Mouse (Mus musculus): ENCODE data around the gene Cryba2. TPM values are rescaled to one million over a fixed set of nuclear protein-coding genes. Genes with fewer than 3 reads are reported as not detected.
A peak's percentile ranks its signal among the peaks of the same experiment; 100 is the strongest.

The Cryba2 gene
- 0.66 and 1.4 TPM in 2 replicates for polyA plus RNA-seq (2012; rRNA removed)

DNA sequence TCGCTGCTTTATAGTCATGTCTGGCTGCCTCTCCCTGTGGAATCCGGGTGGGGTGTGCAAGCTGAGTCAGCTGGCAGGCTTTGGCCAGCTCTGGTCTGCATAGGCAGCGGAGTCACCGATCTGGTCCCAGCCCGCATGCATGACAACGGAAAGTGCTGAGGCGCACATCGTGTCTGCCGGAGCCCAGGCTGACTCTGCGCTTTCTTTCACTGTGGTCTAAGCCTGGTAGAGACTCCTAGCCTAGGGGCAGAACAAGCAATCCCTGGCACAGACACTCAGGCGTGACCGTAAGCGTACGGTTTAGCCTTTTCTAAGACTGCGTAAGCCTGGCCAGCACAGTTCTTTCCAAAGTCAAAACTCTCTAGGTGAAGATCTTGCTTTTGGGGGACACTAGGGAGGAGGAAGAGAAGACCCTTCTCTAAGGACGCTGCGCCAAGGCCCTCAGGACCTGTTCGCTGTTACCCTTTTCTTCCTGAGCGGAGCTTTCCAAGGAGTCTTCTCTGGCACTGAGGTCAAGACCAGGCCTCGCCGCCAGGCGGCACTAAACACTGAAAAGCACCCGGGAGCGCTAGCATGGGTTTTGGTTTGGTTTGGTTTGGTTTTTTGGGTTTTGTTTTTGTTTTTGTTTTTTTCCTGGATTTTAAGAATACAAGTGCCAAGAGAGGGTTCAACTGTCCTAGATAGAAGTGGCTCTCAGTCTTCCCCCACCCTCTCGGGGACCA is at the start of gene Cryba2:
Gene Cryba2, minus strand, starts transcription at position 10 of the 722 bp plus-strand sequence.
- no peak within 1 kb of the TSS for H3K4me3 ChIP-seq (ENCODE audit: insufficient read depth, low read length)
- no peak within 1 kb of the TSS for H3K27ac ChIP-seq (ENCODE audit: insufficient read depth, low read length)
- TF ChIP-seq CTCF (IDR thresholded peaks at IDR 0.05; ENCODE audit: extremely low read depth, insufficient read depth, low read length) (peak; percentile 63), POLR2A (IDR thresholded peaks at IDR 0.05; ENCODE audit: extremely low read depth, insufficient read depth, low read length) (no peak)
- peaks cover 2% of the 10 kb centered on the region; the same call in 1 of the 2 replicates for H3K4me1 ChIP-seq (ENCODE audit: control insufficient read depth, insufficient read depth, low read length)

DNA sequence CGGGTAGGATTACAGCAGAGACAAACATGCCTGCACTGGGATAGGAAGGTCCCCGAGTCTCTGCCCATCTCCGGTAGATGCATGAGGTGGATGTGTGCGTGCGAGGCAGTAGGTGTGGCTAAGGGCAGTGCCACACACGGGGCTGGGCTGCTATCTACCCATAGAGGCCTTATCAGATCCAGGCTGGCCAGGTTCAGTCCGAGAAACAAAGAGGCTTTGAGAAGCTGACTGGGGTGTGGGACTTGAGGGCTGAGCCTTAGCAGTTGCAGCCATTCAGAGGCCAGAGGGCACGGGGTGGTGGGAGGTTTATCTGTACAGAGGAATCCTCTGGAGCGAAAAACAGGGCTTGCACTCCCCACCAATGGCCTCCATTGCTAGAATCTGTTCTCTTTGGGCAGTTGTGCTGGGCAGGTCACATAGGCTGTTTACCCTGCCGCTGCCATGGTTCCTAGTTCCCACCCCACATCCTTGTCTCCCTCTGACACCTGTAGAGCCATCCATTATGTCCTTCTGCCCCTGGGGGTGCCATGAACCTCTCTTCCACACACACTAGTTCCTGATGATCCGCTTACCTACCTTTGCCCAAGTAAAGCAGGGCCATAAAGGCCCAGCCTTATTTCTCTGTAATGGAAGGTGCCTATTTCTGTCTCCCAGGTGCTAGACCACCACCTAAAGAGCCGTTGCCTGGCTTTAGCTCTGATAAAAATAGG is 48.9 kb upstream of the Cryba2 start:
- Histone ChIP-seq H3K4me1 (ENCODE audit: control insufficient read depth, insufficient read depth, low read length) (no peaks in the 10 kb centered on the region), H3K27ac (ENCODE audit: insufficient read depth, low read length) (no peak overlapping the region), H3K4me3 (ENCODE audit: insufficient read depth, low read length) (no peak overlapping the region)
- TF ChIP-seq CTCF (IDR thresholded peaks at IDR 0.05; ENCODE audit: extremely low read depth, insufficient read depth, low read length) (no peak), POLR2A (IDR thresholded peaks at IDR 0.05; ENCODE audit: extremely low read depth, insufficient read depth, low read length) (no peak)

DNA sequence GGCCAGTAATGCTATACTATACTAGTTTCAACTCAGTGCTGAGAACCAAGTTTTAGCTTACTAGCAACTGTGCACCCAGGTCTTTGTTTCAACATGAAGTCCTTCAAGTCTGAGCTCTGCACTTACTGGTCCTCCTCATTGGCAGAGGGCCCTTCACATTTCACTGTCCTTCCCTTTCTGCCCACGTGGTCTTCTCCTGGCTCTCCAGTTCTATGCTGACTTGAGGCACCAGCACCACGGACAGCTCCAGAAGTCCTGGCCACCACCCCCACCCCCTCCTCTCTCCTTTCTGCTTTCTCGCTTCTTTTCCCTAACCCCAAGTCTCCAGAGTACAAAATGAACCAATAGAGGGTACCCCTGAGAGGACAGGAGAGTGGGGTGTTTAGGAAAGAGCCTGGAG is 46.8 kb upstream of the Cryba2 start:
- TF ChIP-seq CTCF (IDR thresholded peaks at IDR 0.05; ENCODE audit: extremely low read depth, insufficient read depth, low read length) (no peak), POLR2A (IDR thresholded peaks at IDR 0.05; ENCODE audit: extremely low read depth, insufficient read depth, low read length) (no peak)

DNA sequence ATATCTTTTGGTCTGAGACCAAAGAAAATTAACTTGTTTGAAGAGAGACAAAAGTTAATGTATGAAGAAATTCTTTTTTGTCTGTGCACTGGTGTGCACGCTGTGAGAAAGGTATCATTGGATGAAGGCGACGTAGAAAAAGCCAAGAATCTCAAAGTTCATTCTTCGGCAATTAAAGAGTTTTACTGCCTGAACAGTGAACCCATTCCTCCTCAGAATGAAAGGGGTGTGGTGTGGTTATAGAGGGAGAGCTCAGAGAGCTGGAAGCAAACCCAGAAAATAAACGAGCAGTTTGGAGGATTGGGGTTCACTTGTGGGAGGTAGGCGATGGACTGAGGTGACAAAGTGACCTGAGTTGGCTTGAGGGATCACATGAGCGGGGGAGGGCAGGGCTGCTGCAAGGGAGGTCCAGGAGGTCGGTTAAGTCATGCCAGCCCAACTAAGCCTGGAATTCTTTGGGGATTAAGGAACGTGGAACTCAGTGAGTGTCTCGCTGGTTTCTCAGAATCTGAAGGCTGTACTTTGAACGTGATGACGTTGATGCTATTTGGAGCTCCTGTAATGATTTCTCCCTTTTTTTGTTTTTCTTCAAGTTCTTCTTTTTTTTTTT is 43.4 kb upstream of the Cryba2 start:
- TF ChIP-seq CTCF (IDR thresholded peaks at IDR 0.05; ENCODE audit: extremely low read depth, insufficient read depth, low read length) = no peak
- TF ChIP-seq POLR2A (IDR thresholded peaks at IDR 0.05; ENCODE audit: extremely low read depth, insufficient read depth, low read length) = no peak
- Histone ChIP-seq H3K4me1 (ENCODE audit: control insufficient read depth, insufficient read depth, low read length) (no peaks in the 10 kb centered on the region; the same call in 1 of the 2 replicates), H3K27ac (ENCODE audit: insufficient read depth, low read length) (no peak overlapping the region), H3K4me3 (ENCODE audit: insufficient read depth, low read length) (no peak overlapping the region)

More for the DNA sequence above, 46.8 kb upstream of the Cryba2 start:
- H3K4me1 ChIP-seq (ENCODE audit: control insufficient read depth, insufficient read depth, low read length) = no peaks in the 10 kb centered on the region; the same call in 1 of the 2 replicates
- no peak overlapping the region for H3K4me3 ChIP-seq (ENCODE audit: insufficient read depth, low read length)
- no peak overlapping the region for H3K27ac ChIP-seq (ENCODE audit: insufficient read depth, low read length)

DNA sequence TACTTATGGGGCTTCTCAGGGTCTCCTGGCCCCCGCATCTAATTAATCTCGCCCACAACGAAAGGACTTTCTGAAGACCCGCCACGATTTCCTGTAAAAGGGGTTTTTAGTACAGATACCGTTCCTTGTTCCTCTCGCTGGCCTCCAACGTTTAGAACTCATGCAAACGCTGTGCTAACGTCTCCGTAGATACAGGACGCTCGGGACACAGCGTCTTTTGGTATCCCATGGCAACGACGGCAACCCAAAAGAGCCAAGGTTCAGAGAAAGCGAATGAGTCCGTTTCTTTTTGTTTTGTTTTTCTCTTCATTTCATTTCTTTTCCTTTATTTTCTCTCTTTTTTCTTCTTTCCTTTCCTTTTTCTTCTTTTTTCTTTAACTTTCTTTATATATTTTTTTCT is 42.5 kb upstream of the Cryba2 start, which contains the start of gene Cfap65:
Gene Cfap65, minus strand, starts transcription at position 198 of the 400 bp plus-strand sequence.
- TF ChIP-seq POLR2A (IDR thresholded peaks at IDR 0.05; ENCODE audit: extremely low read depth, insufficient read depth, low read length) (no peak), CTCF (IDR thresholded peaks at IDR 0.05; ENCODE audit: extremely low read depth, insufficient read depth, low read length) (no peak)
- peak within 1 kb of the TSS; percentile 13 for H3K4me3 ChIP-seq (ENCODE audit: insufficient read depth, low read length)
- H3K4me1 ChIP-seq (ENCODE audit: control insufficient read depth, insufficient read depth, low read length) = no peaks in the 10 kb centered on the region; the same call in 1 of the 2 replicates
- no peak within 1 kb of the TSS for H3K27ac ChIP-seq (ENCODE audit: insufficient read depth, low read length)

DNA sequence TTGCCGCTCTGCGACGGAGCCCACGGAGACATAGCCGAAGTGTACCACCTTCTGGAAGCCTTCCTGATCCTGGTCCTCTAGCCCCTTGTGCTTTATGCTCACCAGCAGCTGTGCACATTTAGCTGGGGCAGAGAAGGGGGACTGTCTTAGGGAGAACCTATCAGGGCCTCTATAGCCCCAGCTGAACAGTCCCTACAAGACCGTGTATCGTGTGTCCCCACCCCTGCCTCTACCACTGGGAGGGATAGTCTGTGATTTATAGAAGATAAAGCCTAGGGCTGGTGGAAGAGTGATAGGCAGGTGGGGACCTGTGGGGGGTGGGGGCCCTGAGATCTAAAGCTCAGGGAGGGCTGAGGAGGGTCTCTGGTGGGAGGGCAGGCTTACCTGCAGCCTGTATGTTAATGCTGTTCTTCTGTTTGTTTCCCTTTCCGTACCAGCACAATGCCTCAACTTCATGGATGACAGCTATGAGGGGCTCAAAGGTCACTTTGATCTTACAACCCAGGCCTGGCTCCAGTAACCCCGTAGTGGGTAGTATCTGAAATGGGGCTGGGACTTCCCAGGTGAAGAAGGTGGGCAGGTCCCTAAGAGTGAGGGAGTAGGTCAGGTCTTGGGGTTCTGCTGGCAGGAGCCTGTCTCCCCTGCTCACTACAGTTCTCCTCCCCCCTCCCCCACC is 34.8 kb upstream of the Cryba2 start:
- no peak for TF ChIP-seq POLR2A (IDR thresholded peaks at IDR 0.05; ENCODE audit: extremely low read depth, insufficient read depth, low read length)
- no peak for TF ChIP-seq CTCF (IDR thresholded peaks at IDR 0.05; ENCODE audit: extremely low read depth, insufficient read depth, low read length)
- Histone ChIP-seq H3K27ac (ENCODE audit: insufficient read depth, low read length) (no peak overlapping the region), H3K4me1 (ENCODE audit: control insufficient read depth, insufficient read depth, low read length) (no peaks in the 10 kb centered on the region), H3K4me3 (ENCODE audit: insufficient read depth, low read length) (no peak overlapping the region)

DNA sequence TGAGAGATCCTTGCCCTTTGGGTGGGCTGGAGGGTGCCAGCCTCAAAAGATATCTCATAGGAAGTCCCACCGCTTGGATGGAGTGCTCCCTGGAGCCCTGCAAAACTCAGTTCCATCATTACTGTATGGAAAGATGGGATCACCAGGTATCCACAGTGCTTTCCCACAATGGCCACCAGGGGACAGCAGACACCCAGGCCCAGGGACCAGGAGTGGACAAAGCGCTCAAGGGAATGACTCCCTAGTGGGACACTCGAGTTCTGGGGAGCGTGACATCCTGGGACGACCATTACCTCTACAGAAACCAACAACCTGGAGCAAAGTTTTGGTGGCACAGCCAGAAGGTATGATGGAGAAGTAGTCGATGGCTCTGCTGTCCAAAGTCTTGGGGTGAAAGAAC is 33.8 kb upstream of the Cryba2 start:
- Histone ChIP-seq H3K4me1 (ENCODE audit: control insufficient read depth, insufficient read depth, low read length) (no peaks in the 10 kb centered on the region), H3K27ac (ENCODE audit: insufficient read depth, low read length) (no peak overlapping the region), H3K4me3 (ENCODE audit: insufficient read depth, low read length) (no peak overlapping the region)
- TF ChIP-seq CTCF (IDR thresholded peaks at IDR 0.05; ENCODE audit: extremely low read depth, insufficient read depth, low read length) (peak; percentile 95), POLR2A (IDR thresholded peaks at IDR 0.05; ENCODE audit: extremely low read depth, insufficient read depth, low read length) (no peak)

DNA sequence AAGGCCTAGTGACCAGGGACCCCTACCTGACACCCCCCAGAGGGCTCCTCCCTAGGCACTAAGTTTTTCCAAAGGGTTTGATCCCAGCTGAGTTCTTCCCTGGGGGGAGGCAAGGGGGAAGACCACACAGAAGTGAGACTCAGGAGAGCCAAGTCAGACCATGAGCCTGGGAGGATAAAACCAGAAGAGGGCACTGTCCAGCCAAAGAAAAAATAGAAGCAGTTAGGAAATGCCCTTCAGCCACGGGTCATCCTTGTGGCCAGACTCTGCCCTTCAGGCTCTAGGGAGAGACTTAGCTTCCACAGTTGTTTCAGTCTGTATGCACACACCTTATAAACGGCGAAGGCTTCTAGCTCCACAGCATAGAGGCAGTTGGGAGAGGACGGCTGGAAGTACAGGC is 31.5 kb upstream of the Cryba2 start:
- Histone ChIP-seq H3K4me3 (ENCODE audit: insufficient read depth, low read length) (no peak overlapping the region), H3K4me1 (ENCODE audit: control insufficient read depth, insufficient read depth, low read length) (no peaks in the 10 kb centered on the region), H3K27ac (ENCODE audit: insufficient read depth, low read length) (no peak overlapping the region)
- TF ChIP-seq POLR2A (IDR thresholded peaks at IDR 0.05; ENCODE audit: extremely low read depth, insufficient read depth, low read length) (no peak), CTCF (IDR thresholded peaks at IDR 0.05; ENCODE audit: extremely low read depth, insufficient read depth, low read length) (no peak)

DNA sequence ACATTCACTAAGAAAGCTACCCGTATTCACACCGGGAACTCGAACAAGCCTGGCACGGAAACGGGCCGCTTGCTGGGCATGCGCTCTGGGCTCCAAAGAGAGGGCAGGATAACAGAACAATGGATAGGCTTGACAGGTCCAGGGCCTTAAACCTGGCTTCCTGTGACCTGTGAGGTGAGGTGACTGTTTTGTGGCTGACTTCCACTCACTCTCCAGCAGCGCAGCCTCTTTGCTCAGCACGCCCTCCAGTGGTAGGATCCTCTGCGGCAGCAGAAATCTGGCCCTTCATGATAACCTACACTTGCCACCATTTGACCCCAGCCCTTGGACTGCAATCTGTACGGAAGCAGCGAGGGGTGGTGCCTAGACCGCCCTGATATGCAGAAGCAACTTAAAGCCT is 22.8 kb upstream of the Cryba2 start:
- TF ChIP-seq POLR2A (IDR thresholded peaks at IDR 0.05; ENCODE audit: extremely low read depth, insufficient read depth, low read length) (no peak), CTCF (IDR thresholded peaks at IDR 0.05; ENCODE audit: extremely low read depth, insufficient read depth, low read length) (peak; percentile 47; the same call in 1 of the 2 replicates)
- H3K4me1 ChIP-seq (ENCODE audit: control insufficient read depth, insufficient read depth, low read length) = no peaks in the 10 kb centered on the region

More for the DNA sequence above, 22.8 kb upstream of the Cryba2 start:
- no peak overlapping the region for H3K4me3 ChIP-seq (ENCODE audit: insufficient read depth, low read length)
- no peak overlapping the region for H3K27ac ChIP-seq (ENCODE audit: insufficient read depth, low read length)

Measured in cortical plate, adult 2 months (tissue).